Mouse (Mus musculus) CH12.LX (cell line): Measurements from ENCODE around the gene Pdzd11. TPM values are rescaled to one million over a fixed set of nuclear protein-coding genes. Genes with fewer than 3 reads are reported as not detected.

Experiments
- DNase-seq: peaks from one replicate; pipeline ENCODE4 v3.0.0-alpha.2; 2013; ENCODE audit errors: extremely low read depth
- H3K27ac ChIP-seq: 2 replicates; pipeline ENCODE4 v1.5.1; 2012; ENCODE audit warnings: low read depth, mild to moderate bottlenecking, control low read depth, moderate library complexity; ENCODE audit not compliant: insufficient read depth
- H3K27me3 ChIP-seq: replicated peaks from 2 replicates; pipeline ENCODE3; 2012; ENCODE audit warnings: inconsistent platforms
- H3K36me3 ChIP-seq, 2 experiments: replicated peaks in 1 of 2; 2 replicates each; pipeline versions ENCODE3 to v1.6.1; 2012; ENCODE audit warnings: inconsistent platforms in 1 of 2, low read length in 1 of 2, mild to moderate bottlenecking in 1 of 2, mixed read lengths in 1 of 2, moderate library complexity in 1 of 2; ENCODE audit not compliant: control insufficient read depth in 1 of 2, insufficient read depth in 1 of 2
- H3K4me1 ChIP-seq, 2 experiments: 2 replicates each; pipeline ENCODE4 v1.6.1; 2012; ENCODE audit warnings: inconsistent platforms in 1 of 2, moderate library complexity in 1 of 2; ENCODE audit not compliant: insufficient read depth in 2 of 2, control insufficient read depth in 1 of 2
- H3K4me2 ChIP-seq: 2 replicates; pipeline ENCODE4 v1.6.1; 2012; ENCODE audit warnings: low read depth, mild to moderate bottlenecking, control low read depth; ENCODE audit not compliant: poor library complexity, insufficient read depth, severe bottlenecking
- H3K4me3 ChIP-seq, 3 experiments: fragments of 150-350 bp in 1 of 3; sonication (generic) in 1 of 3; replicated peaks in 1 of 3; 2 replicates each; pipeline versions ENCODE3 to v1.5.1; 2011 to 2012; ENCODE audit warnings: low read depth in 2 of 3, low read length in 2 of 3, mild to moderate bottlenecking in 2 of 3, moderate library complexity in 2 of 3, control low read depth in 1 of 3, improper control_type of control experiment in 1 of 3, inconsistent platforms in 1 of 3, mixed read lengths in 1 of 3; ENCODE audit not compliant: poor library complexity in 1 of 3
- H3K79me2 ChIP-seq: replicated peaks from 2 replicates; pipeline ENCODE4 v1.6.1; 2012; ENCODE audit warnings: mild to moderate bottlenecking, moderate library complexity; ENCODE audit not compliant: control insufficient read depth, poor library complexity, insufficient read depth, severe bottlenecking; ENCODE audit errors: extremely low read depth
- H3K9ac ChIP-seq: 2 replicates; pipeline ENCODE4 v1.6.1; 2012; ENCODE audit warnings: low read depth, mild to moderate bottlenecking, control low read depth, moderate library complexity; ENCODE audit not compliant: insufficient read depth
- H3K9me3 ChIP-seq: replicated peaks from 2 replicates; pipeline ENCODE3; 2012; ENCODE audit warnings: low read length, inconsistent platforms, mixed read lengths
- BHLHE40 ChIP-seq: IDR thresholded peaks from 2 replicates; pipeline ENCODE4 v1.6.1; 2011; ENCODE audit warnings: mild to moderate bottlenecking, low read depth, low read length, improper control_type of control experiment
- CHD1 ChIP-seq: IDR thresholded peaks from 2 replicates; pipeline ENCODE4 v1.6.1; 2012; ENCODE audit warnings: low read depth, low read length, improper control_type of control experiment, inconsistent platforms
- E2F4 ChIP-seq: IDR thresholded peaks from 2 replicates; pipeline ENCODE4 v1.6.1; 2011; ENCODE audit warnings: low read depth, low read length, improper control_type of control experiment; ENCODE audit not compliant: insufficient replicate concordance
- ELF1 ChIP-seq: IDR thresholded peaks from 2 replicates; pipeline ENCODE4 v1.6.1; 2014; ENCODE audit warnings: low read depth, mild to moderate bottlenecking, inconsistent platforms, low read length, improper control_type of control experiment
- HCFC1 ChIP-seq: IDR thresholded peaks from 2 replicates; pipeline ENCODE4 v1.6.1; 2012; ENCODE audit warnings: low read depth, mild to moderate bottlenecking, inconsistent platforms, low read length, improper control_type of control experiment
- IRF4 ChIP-seq: IDR thresholded peaks from 2 replicates; pipeline ENCODE4 v1.6.1; 2014; ENCODE audit warnings: low read depth, mild to moderate bottlenecking, inconsistent platforms, low read length, improper control_type of control experiment
- KAT2A ChIP-seq: IDR thresholded peaks from 2 replicates; pipeline ENCODE4 v1.6.1; 2012; ENCODE audit warnings: low read length, improper control_type of control experiment, inconsistent platforms; ENCODE audit not compliant: insufficient replicate concordance
- MAFK ChIP-seq: IDR thresholded peaks from 2 replicates; pipeline ENCODE4 v1.6.1; 2011; ENCODE audit warnings: low read length, improper control_type of control experiment; ENCODE audit not compliant: insufficient replicate concordance
- MAX ChIP-seq: IDR thresholded peaks from 2 replicates; pipeline ENCODE4 v1.6.1; 2011; ENCODE audit warnings: low read length, improper control_type of control experiment
- MAZ ChIP-seq: IDR thresholded peaks from 2 replicates; pipeline ENCODE4 v1.6.1; 2012; ENCODE audit warnings: low read depth, mild to moderate bottlenecking, inconsistent platforms, low read length, improper control_type of control experiment, moderate library complexity
- NELFE ChIP-seq: IDR thresholded peaks from 2 replicates; pipeline ENCODE4 v1.6.1; 2011; ENCODE audit warnings: low read depth, low read length, improper control_type of control experiment
- NRF1 ChIP-seq: IDR thresholded peaks from 2 replicates; pipeline ENCODE4 v1.6.1; 2014; ENCODE audit warnings: low read depth, mild to moderate bottlenecking, inconsistent platforms, low read length, improper control_type of control experiment, moderate library complexity
- PAX5 ChIP-seq: IDR thresholded peaks from 2 replicates; pipeline ENCODE4 v1.6.1; 2012; ENCODE audit warnings: low read length, inconsistent platforms, mixed read lengths
- POLR2A ChIP-seq: IDR thresholded peaks from 2 replicates; pipeline ENCODE4 v1.6.1; 2011; ENCODE audit warnings: low read depth, mild to moderate bottlenecking, improper control_type of control experiment, low read length
- RAD21 ChIP-seq: IDR thresholded peaks from 2 replicates; pipeline ENCODE4 v1.6.1; 2011; ENCODE audit warnings: low read depth, mild to moderate bottlenecking, low read length, improper control_type of control experiment, moderate library complexity
- RCOR1 ChIP-seq: conservative IDR thresholded peaks from 2 replicates; pipeline ENCODE4 v1.6.1; 2012; ENCODE audit warnings: low read depth, mild to moderate bottlenecking, inconsistent platforms, low read length, improper control_type of control experiment
- SIN3A ChIP-seq: IDR thresholded peaks from 2 replicates; pipeline ENCODE4 v1.6.1; 2012; ENCODE audit warnings: low read length, improper control_type of control experiment, inconsistent platforms
- SMC3 ChIP-seq: IDR thresholded peaks from 2 replicates; pipeline ENCODE4 v1.6.1; 2011; ENCODE audit warnings: low read depth, low read length, improper control_type of control experiment
- USF1 ChIP-seq: IDR thresholded peaks from 2 replicates; pipeline ENCODE4 v1.6.1; 2014; ENCODE audit warnings: low read depth, mild to moderate bottlenecking, inconsistent platforms, low read length, improper control_type of control experiment
- USF2 ChIP-seq: conservative IDR thresholded peaks from 2 replicates; pipeline ENCODE4 v1.6.1; 2011; ENCODE audit warnings: low read depth, low read length, improper control_type of control experiment
- dilution Hi-C: fragments of 300-500 bp; cut with MboI; formaldehyde crosslinking; loops from 2 replicates; pipeline ENCODE4 v1.14.3; 2020; ENCODE audit warnings: low sequenced_read_pairs; ENCODE audit not compliant: extremely low pct_unique_long_range_greater_than_20kb, extremely low pct_ligation_motif_present
- in situ Hi-C: fragments of 300-500 bp; cut with MboI; formaldehyde crosslinking; loops from 3 replicates; pipeline ENCODE4 v1.14.3; 2019; ENCODE audit warnings: low sequenced_read_pairs, low pct_ligation_motif_present, low pct_unique_long_range_greater_than_20kb, mixed read lengths
- polyA plus RNA-seq: library from polyadenylated mRNA; unstranded; fragments of >175 nt; gene quantifications from 2 replicates; pipeline ENCODE4 v1.2.1, GENCODE M21; 2012; ENCODE audit warnings: low read depth; ENCODE audit not compliant: insufficient read length
- total RNA-seq, 2 experiments: library from RNA; depleted of rRNA; stranded (reverse); fragments of 300-350 nt in 1 of 2; fragments of >200 nt in 1 of 2; gene quantifications; 2 replicates each; pipeline ENCODE4 v1.2.3; 2012 to 2014

Pdzd11 gene
- total and polyA plus RNA-seq, 3 experiments = 33.8 to 77.0 (median 62.4) TPM

DNA sequence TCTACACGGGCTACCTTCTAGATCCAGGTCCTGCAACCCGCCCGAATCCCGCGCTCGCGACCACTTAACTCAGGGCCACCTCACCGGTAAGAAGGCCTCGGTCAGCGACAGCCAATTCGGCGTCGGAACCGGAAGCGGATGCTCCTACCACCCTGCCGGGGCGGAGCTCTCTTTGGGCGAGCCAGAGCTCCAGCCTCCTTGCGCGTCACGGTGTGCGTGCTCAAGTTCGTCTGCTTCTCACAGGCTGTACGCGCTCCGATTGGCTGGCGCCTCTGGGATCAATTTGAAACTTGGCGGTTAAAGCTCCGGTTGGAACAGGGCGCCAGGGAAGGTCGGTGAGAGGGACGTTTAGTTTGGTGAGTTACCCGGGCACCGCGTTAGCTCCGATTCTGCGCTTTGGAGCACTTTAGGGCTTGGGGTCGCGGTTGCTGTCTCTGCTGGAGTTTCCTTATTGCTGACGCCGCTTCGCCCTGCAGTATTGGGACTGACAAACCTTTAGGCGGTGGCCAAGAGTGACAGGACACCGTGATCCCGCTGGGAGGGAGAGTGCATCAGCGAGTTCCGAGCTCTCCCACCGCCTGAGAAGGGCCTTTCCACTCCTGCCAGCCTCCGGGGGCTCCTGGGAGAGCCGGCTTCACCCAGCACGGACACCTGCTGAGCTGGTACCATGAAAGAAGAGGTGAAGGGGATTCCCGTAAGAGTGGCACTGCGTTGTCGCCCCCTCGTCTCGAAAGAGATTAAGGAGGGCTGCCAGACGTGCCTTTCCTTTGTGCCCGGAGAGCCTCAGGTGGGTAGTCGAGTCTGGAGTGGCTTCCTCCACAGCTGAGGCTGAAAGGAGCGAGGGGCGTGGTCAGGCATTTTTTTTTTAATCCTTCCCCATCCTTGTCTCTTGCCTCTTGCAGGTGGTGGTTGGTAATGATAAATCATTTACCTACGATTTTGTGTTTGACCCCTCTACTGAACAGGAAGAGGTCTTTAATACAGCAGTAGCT lies at the start of gene Pdzd11 (continued):
- no peak for TF ChIP-seq BHLHE40

DNA sequence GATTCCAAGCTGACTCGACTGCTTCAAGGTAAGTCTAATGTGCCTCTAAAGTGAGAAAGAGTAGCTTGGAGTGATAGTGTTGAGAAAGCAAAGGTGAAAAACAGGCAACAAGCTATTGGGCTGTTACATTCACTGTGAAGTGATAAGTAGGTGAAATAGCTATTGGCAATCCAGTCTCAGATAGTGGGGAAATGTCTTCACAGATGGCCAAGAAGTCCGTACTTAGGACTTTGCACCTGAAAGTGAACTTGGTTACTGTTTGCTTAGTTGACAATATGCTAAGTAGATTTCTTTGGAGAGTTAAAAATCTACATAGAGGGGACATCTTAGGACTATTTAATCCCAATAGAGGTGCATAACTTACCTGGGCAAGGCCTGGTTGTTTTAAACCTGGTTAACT lies 38.5 kb upstream of the Pdzd11 start:
- H3K27me3 ChIP-seq = no peaks in the 10 kb centered on the region
- H3K4me1 ChIP-seq = no peaks in the 10 kb centered on the region
- dilution Hi-C loops = no loop called here
- H3K79me2 ChIP-seq = no peaks in the 10 kb centered on the region
- H3K4me2 ChIP-seq = no peak overlapping the region
- in situ Hi-C loops = no loop called here
- no peak overlapping the region for H3K4me3 ChIP-seq
- H3K27ac ChIP-seq = no peak overlapping the region
- H3K9ac ChIP-seq = no peak overlapping the region
- no peaks in the 10 kb centered on the region for H3K9me3 ChIP-seq
- peaks cover 12 to 29% of the 10 kb centered on the region in 2 experiments for H3K36me3 ChIP-seq
- no peak for TF ChIP-seq ELF1
- no peak for TF ChIP-seq NRF1
- TF ChIP-seq PAX5 = no peak
- TF ChIP-seq IRF4 = no peak
- TF ChIP-seq NELFE = no peak
- TF ChIP-seq POLR2A = no peak
- no peak for TF ChIP-seq KAT2A
- TF ChIP-seq CHD1 = no peak
- TF ChIP-seq USF2 = no peak
- TF ChIP-seq SIN3A = no peak
- TF ChIP-seq MAZ = no peak
- TF ChIP-seq USF1 = no peak
- no peak for TF ChIP-seq E2F4
- TF ChIP-seq MAFK = no peak
- no peak for TF ChIP-seq RAD21
- no peak for TF ChIP-seq HCFC1
- TF ChIP-seq MAX = no peak
- TF ChIP-seq SMC3 = no peak
- TF ChIP-seq RCOR1 = no peak
- DNase-seq = no peak
